ENCODE assay signal across 25 mouse cellular contexts in genomic region chr3:147825337-147825736, GRCm38 (mm10).
DNase-seq lines count a peak whose midpoint lies in the region; ATAC-seq and TF ChIP-seq lines count a peak whose summit lies in the region.
"Had no signal": no experiment of that assay in that cellular context is flagged by ENCODE, and none has a peak within 500 bp of the region (broad histone marks: within the 10 kb centered on the region; RNA-seq: fewer than 3 reads in every experiment).

No protein-coding gene starts in this region.

- no peak for TF ChIP-seq EP300 in heart, adult 2 months (IDR thresholded peaks at IDR 0.05; ENCODE audit: insufficient read depth, low read depth, low read length)

- TF ChIP-seq CTCF in lung, adult 2 months (IDR thresholded peaks at IDR 0.05; ENCODE audit: insufficient read depth, low read length): no peak
- TF ChIP-seq CTCF in lung, embryonic 14.5 days (IDR thresholded peaks at IDR 0.05; ENCODE audit: low read depth): no peak
- no peak for TF ChIP-seq CTCF in heart, adult 2 months (IDR thresholded peaks at IDR 0.05)

- DNase-seq in lung, adult 2 months: peak; percentile 7
- no peak for DNase-seq in lung, postnatal 4 days
- DNase-seq in lung, embryonic 14.5 days: peak; percentile 39
- DNase-seq in lung, postnatal 14 days: peak; percentile 1
- DNase-seq in forebrain, embryonic 10.5 days (ENCODE audit: extremely low spot score, low spot score): no peak
- DNase-seq in heart, adult 2 months: no peak
- DNase-seq: adrenal gland, postnatal 10 days; adrenal gland, postnatal 36 days; cerebellum, adult 11 months; cerebellum, adult 2 months; cerebellum, postnatal 10 days; forebrain, postnatal 0 days; gastrocnemius, adult 2 months; gastrocnemius, postnatal 14 days; heart, adult 11 months; heart, postnatal 10 days; heart, postnatal 36 days had no signal

- H3K27ac ChIP-seq in lung, embryonic 14.5 days (ENCODE audit: low read depth): no peak overlapping the region
- H3K27ac ChIP-seq in forebrain, embryonic 10.5 days: no peak overlapping the region
- no peak overlapping the region for H3K27ac ChIP-seq in heart, adult 2 months
- H3K27ac ChIP-seq: gastrocnemius, adult 2 months; heart, embryonic 15.5 days; hindbrain, embryonic 10.5 days; hindbrain, embryonic 13.5 days had no signal

- no peak for TF ChIP-seq POLR2A in lung, adult 2 months (IDR thresholded peaks at IDR 0.05; ENCODE audit: borderline replicate concordance, extremely low read depth, low read depth, low read length)
- TF ChIP-seq POLR2A in heart, adult 2 months (IDR thresholded peaks at IDR 0.05; ENCODE audit: insufficient read depth, low read depth, low read length): no peak

- intact Hi-C loops in heart, adult 2 months (cut with DNase I): no loop called here

- H3K4me2 ChIP-seq in lung, embryonic 14.5 days: no peak overlapping the region
- H3K4me2 ChIP-seq: heart, embryonic 12.5 days; heart, embryonic 15.5 days; hindbrain, embryonic 13.5 days had no signal

- H3K4me3 ChIP-seq in lung, adult 2 months (replicated peaks; ENCODE audit: extremely low read depth, low read depth, low read length): no peak overlapping the region
- no peak overlapping the region for H3K4me3 ChIP-seq in lung, embryonic 14.5 days (ENCODE audit: low read depth, low read length)
- no peak overlapping the region for H3K4me3 ChIP-seq in forebrain, embryonic 10.5 days
- H3K4me3 ChIP-seq in heart, adult 2 months: no peak overlapping the region
- H3K4me3 ChIP-seq: gastrocnemius, adult 2 months; heart, embryonic 12.5 days; heart, embryonic 15.5 days; hindbrain, embryonic 10.5 days; hindbrain, embryonic 13.5 days had no signal

- no peaks in the 10 kb centered on the region for H3K27me3 ChIP-seq in lung, embryonic 14.5 days (ENCODE audit: insufficient read depth, low read length)
- no peaks in the 10 kb centered on the region for H3K27me3 ChIP-seq in forebrain, embryonic 10.5 days (ENCODE audit: poor library complexity, severe bottlenecking)
- H3K27me3 ChIP-seq in heart, adult 2 months (ENCODE audit: control insufficient read depth, insufficient read depth, low read length): no peaks in the 10 kb centered on the region
- H3K27me3 ChIP-seq: heart, embryonic 12.5 days; heart, embryonic 15.5 days; hindbrain, embryonic 13.5 days had no signal

- ATAC-seq in lung, embryonic 14.5 days (ENCODE audit: insufficient read depth): no peak
- ATAC-seq in cerebellum, adult (ENCODE audit: insufficient number of reproducible peaks, low FRiP score, low TSS enrichment): no peak
- ATAC-seq: CD4-positive, CD25-positive, alpha-beta regulatory T cell, adult 4 months; forebrain, embryonic 14.5 days; forebrain, postnatal 0 days; hindbrain, embryonic 16.5 days had no signal

- 60% methylated on average over 1 of the region's 1 CpGs for WGBS in lung, adult 2 months
- 59% methylated on average over 1 of the region's 1 CpGs for WGBS in lung, embryonic 14.5 days
- 73% methylated on average over 1 of the region's 1 CpGs for WGBS in forebrain, embryonic 10.5 days
- 90% methylated on average over 1 of the region's 1 CpGs for WGBS in heart, adult 2 months

- H3K9me3 ChIP-seq in lung, embryonic 14.5 days (ENCODE audit: low read depth, low read length): no peaks in the 10 kb centered on the region
- no peaks in the 10 kb centered on the region for H3K9me3 ChIP-seq in forebrain, embryonic 10.5 days
- H3K9me3 ChIP-seq: heart, embryonic 12.5 days; heart, embryonic 15.5 days; hindbrain, embryonic 13.5 days had no signal

- no peaks in the 10 kb centered on the region for H3K79me2 ChIP-seq in heart, adult 2 months (replicated peaks; ENCODE audit: control insufficient read depth, insufficient read depth, low read length)

- H3K9ac ChIP-seq in lung, embryonic 14.5 days: no peak overlapping the region
- H3K9ac ChIP-seq in heart, adult 2 months (ENCODE audit: low read depth, low read length): no peak overlapping the region
- H3K9ac ChIP-seq: forebrain, postnatal 0 days; heart, embryonic 12.5 days; heart, embryonic 15.5 days; hindbrain, embryonic 13.5 days had no signal

- H3K36me3 ChIP-seq in lung, embryonic 14.5 days (ENCODE audit: insufficient read depth): no peaks in the 10 kb centered on the region
- H3K36me3 ChIP-seq in forebrain, embryonic 10.5 days (replicated peaks): no peaks in the 10 kb centered on the region
- no peaks in the 10 kb centered on the region for H3K36me3 ChIP-seq in heart, adult 2 months (ENCODE audit: control insufficient read depth, insufficient read depth, low read length)
- H3K36me3 ChIP-seq: heart, embryonic 12.5 days; heart, embryonic 15.5 days; hindbrain, embryonic 10.5 days; hindbrain, embryonic 13.5 days had no signal

- H3K4me1 ChIP-seq in lung, adult 2 months (ENCODE audit: control insufficient read depth, insufficient read depth, low read length): no peaks in the 10 kb centered on the region
- H3K4me1 ChIP-seq in lung, embryonic 14.5 days (ENCODE audit: insufficient read depth): no peaks in the 10 kb centered on the region
- H3K4me1 ChIP-seq in forebrain, embryonic 10.5 days: no peaks in the 10 kb centered on the region
- H3K4me1 ChIP-seq in heart, adult 2 months (ENCODE audit: control insufficient read depth, insufficient read depth, low read length): no peaks in the 10 kb centered on the region
- H3K4me1 ChIP-seq: heart, embryonic 12.5 days; heart, embryonic 15.5 days; hindbrain, embryonic 10.5 days; hindbrain, embryonic 13.5 days had no signal

Comparison
In these comparisons a context has a peak if more than half of its experiments do, and no peak if none do; other contexts are left out.
1. DNase-seq: peak in lung, adult 2 months (single experiment), lung, embryonic 14.5 days (single experiment) and lung, postnatal 14 days (single experiment); none in lung, postnatal 4 days (0 of 2), forebrain, embryonic 10.5 days (single experiment) and heart, adult 2 months (0 of 2).